Mouse (Mus musculus) heart, embryonic 13.5 days (tissue): ENCODE measurements around the gene Ms4a1. TPM values are rescaled to one million over a fixed set of nuclear protein-coding genes. Genes with fewer than 3 reads are reported as not detected.
"Not testable (repeated sequence)": the region's sequence is repeated elsewhere in the genome, so short reads cannot be mapped to it uniquely, and the experiment has no call there.

ENCODE experiments used
- ATAC-seq: fragments of 200-750 bp; cut with Nextera tagmentation; 2 replicates; pipeline ENCODE4 v1.8.0; 2017; ENCODE audit warnings: moderate TSS enrichment; ENCODE audit not compliant: insufficient number of reproducible peaks, low FRiP score, low TSS enrichment; ENCODE audit errors: extremely low read depth
- H3K27ac ChIP-seq: fragments of 300-500 bp; sonication (generic); replicated peaks from 2 replicates; pipeline ENCODE4 v1.5.1; 2015; ENCODE audit warnings: moderate library complexity, mild to moderate bottlenecking, inconsistent platforms
- H3K27me3 ChIP-seq: fragments of 300-500 bp; sonication (generic); replicated peaks from 2 replicates; pipeline ENCODE4 v1.6.1; 2015; ENCODE audit warnings: mild to moderate bottlenecking, inconsistent platforms
- H3K36me3 ChIP-seq: fragments of 300-500 bp; sonication (generic); 2 replicates; pipeline ENCODE4 v1.6.1; 2015; ENCODE audit warnings: mild to moderate bottlenecking, inconsistent platforms
- H3K4me1 ChIP-seq: fragments of 300-500 bp; sonication (generic); 2 replicates; pipeline ENCODE4 v1.6.1; 2015; ENCODE audit warnings: inconsistent platforms
- H3K4me2 ChIP-seq: fragments of 300-500 bp; sonication (generic); 2 replicates; pipeline ENCODE4 v1.6.1; 2015; ENCODE audit warnings: inconsistent platforms, mild to moderate bottlenecking, moderate library complexity
- H3K4me3 ChIP-seq: fragments of 300-500 bp; sonication (generic); 2 replicates; pipeline ENCODE4 v1.5.1; 2015; ENCODE audit warnings: moderate library complexity, mild to moderate bottlenecking, inconsistent platforms
- H3K9ac ChIP-seq: fragments of 300-500 bp; sonication (generic); 2 replicates; pipeline ENCODE4 v1.6.1; 2015; ENCODE audit warnings: inconsistent platforms, mild to moderate bottlenecking, moderate library complexity
- H3K9me3 ChIP-seq: fragments of 300-500 bp; sonication (generic); 2 replicates; pipeline ENCODE4 v1.6.1; 2016; ENCODE audit warnings: inconsistent platforms
- WGBS: fragments of 180-500 bp; shearing (Covaris S2); methylation state at CpG from one replicate; pipeline ENCODE4 v1.1.7; 2015; ENCODE audit warnings: mixed read lengths; 5-methylcytosine and 5-hydroxymethylcytosine counted together
- polyA plus RNA-seq: library from polyadenylated mRNA; unstranded; fragments of >200 nt; fragmentation: Nextera tagmentation; extraction: Ambion mirVana; gene quantifications from 2 replicates; pipeline ENCODE4 v1.2.1, GENCODE M21; 2015

The Ms4a1 gene
- not detected in 2 replicates for polyA plus RNA-seq

- 64% methylated on average over 8 of the region's 8 CpGs for WGBS
- Histone ChIP-seq H3K9me3 (no peaks in the 10 kb centered on the region), H3K27me3 (no peaks in the 10 kb centered on the region), H3K9ac (no peak within 1 kb of the TSS), H3K27ac (no peak within 1 kb of the TSS), H3K36me3 (no peaks in the 10 kb centered on the region), H3K4me3 (no peak within 1 kb of the TSS), H3K4me2 (no peak within 1 kb of the TSS), H3K4me1 (no peaks in the 10 kb centered on the region)
- no peak for ATAC-seq
Measured at GRCm38 (mm10) chr19:11266052-11266845, at the start of gene Ms4a1. TSS of gene Ms4a1 (minus strand) at chr19:11266241.

DNA sequence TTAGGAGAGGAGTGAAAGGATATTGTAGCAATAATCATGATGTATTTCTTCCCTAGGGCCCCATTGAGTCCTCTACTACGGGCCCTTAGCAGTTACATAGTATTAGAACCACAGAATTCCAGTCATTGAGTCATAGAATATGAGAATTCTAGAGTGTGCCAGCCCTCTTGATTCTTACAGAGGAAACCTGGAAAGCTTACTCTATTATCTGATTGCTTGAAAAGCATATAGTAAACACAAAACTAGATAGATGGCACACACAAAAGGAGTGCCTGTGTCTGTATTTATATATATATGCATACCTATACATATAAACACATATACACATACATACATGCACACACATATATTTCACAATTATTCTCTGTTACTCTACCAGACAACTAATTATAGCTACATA lies 48.3 kb upstream of the Ms4a1 start, which contains the start of gene Ms4a14:
Gene Ms4a14, minus strand, starts transcription at position 101 of the 400 bp plus-strand sequence.
- H3K4me3 ChIP-seq = no peak within 1 kb of the TSS
- no peak within 1 kb of the TSS for H3K27ac ChIP-seq
- no peaks in the 10 kb centered on the region for H3K4me1 ChIP-seq
- WGBS = 58% methylated on average over 1 of the region's 1 CpGs
- H3K36me3 ChIP-seq = no peaks in the 10 kb centered on the region
- H3K9ac ChIP-seq = no peak within 1 kb of the TSS
- no peaks in the 10 kb centered on the region for H3K9me3 ChIP-seq
- no peaks in the 10 kb centered on the region for H3K27me3 ChIP-seq
- H3K4me2 ChIP-seq = no peak within 1 kb of the TSS
- no peak for ATAC-seq

DNA sequence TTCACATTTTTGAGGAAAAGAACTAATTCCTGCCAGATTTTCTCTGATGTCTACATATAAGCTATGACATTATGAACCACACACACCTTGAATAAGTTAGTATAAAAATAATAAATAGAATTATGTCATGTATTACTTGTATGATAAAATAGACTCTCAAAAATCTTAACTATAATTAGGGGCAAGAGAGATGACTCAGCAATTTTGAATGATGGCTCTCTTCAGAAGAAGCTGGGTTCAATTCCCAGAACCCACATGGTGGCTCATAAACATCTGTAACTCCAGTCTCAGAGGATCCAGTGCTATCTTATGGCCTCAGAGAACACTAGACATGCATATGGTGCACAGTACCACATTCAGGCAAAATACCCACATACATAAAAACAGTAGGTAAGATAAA lies 42.8 kb upstream of the Ms4a1 start:
- H3K9me3 ChIP-seq = no peaks in the 10 kb centered on the region
- no peak for ATAC-seq

DNA sequence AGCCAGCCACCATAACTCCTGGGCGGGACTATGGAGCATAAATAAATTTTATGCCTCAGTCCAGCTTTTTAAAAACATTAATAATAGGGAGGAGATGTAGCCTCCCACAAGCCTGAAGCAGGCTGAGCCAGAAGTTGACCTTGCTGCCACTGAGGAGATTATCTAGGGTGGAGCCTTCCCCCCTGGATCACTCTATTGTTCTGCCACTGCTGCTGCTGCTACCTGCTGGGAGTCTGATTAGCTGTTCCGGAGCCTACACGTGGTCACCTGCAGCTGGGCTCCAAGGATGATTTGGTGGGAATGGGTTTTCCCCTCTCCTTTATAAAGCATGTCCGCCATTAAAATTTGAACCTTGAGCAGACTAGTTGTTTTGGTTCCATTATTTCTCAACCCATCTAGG lies 33.5 kb upstream of the Ms4a1 start:
- H3K27ac ChIP-seq, H3K9ac ChIP-seq, H3K36me3 ChIP-seq, H3K4me3 ChIP-seq, ATAC-seq, H3K4me1 ChIP-seq, H3K4me2 ChIP-seq, H3K27me3 ChIP-seq, H3K9me3 ChIP-seq: not testable (repeated sequence)
- WGBS = 57% methylated on average over 4 of the region's 4 CpGs

More for the DNA sequence above, 42.8 kb upstream of the Ms4a1 start:
- Histone ChIP-seq H3K27ac (no peak overlapping the region), H3K9ac (no peak overlapping the region), H3K4me2 (no peak overlapping the region), H3K4me3 (no peak overlapping the region), H3K36me3 (no peaks in the 10 kb centered on the region), H3K27me3 (no peaks in the 10 kb centered on the region), H3K4me1 (no peaks in the 10 kb centered on the region)

- 56% methylated on average over 2 of the region's 2 CpGs for WGBS
- Histone ChIP-seq H3K4me1 (no peaks in the 10 kb centered on the region), H3K36me3 (no peaks in the 10 kb centered on the region), H3K4me3 (no peak overlapping the region), H3K27ac (no peak overlapping the region), H3K9ac (no peak overlapping the region), H3K27me3 (no peaks in the 10 kb centered on the region), H3K4me2 (no peak overlapping the region), H3K9me3 (no peaks in the 10 kb centered on the region)
- no peak for ATAC-seq
Measured at GRCm38 (mm10) chr19:11298939-11299338, 32.9 kb upstream of the Ms4a1 start.

DNA sequence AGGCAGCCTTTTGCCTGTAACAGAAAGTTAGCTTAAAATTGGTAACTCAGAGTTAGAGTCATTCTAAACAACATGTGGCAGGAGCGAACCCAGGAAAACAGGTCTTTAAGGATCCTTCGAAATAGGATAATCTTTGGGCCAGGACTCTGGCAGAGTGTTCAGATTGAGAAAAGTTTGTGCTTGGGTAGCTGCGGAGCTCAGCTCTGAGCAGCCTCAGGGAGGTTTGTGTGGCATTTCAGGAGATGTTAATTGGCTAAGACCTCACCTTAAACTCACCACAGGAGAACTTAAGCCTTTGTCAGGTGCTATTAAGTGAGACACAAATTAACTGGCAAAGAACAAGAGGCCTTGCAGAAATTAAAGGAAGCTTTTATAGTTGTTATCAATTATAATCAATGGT lies 27.6 kb upstream of the Ms4a1 start:
- not testable (repeated sequence) for H3K9me3 ChIP-seq, H3K27ac ChIP-seq, H3K4me1 ChIP-seq, H3K36me3 ChIP-seq, ATAC-seq, H3K27me3 ChIP-seq
- Histone ChIP-seq H3K4me3 (peak overlapping the region; percentile 58), H3K4me2 (peak overlapping the region; percentile 71), H3K9ac (peak overlapping the region; percentile 69; the same call in 1 of the 2 replicates)
- WGBS = 6% methylated on average over 3 of the region's 3 CpGs

GRCm38 (mm10) chr19:11292990-11293389 lies 26.9 kb upstream of the Ms4a1 start:
- ATAC-seq = no peak
- peak overlapping the region; percentile 71 for H3K4me2 ChIP-seq
- H3K36me3 ChIP-seq = no peaks in the 10 kb centered on the region
- H3K27me3 ChIP-seq = no peaks in the 10 kb centered on the region
- no peaks in the 10 kb centered on the region for H3K9me3 ChIP-seq
- no peaks in the 10 kb centered on the region for H3K4me1 ChIP-seq
- WGBS = 2% methylated on average over 12 of the region's 12 CpGs
- H3K4me3 ChIP-seq = peak overlapping the region; percentile 58
- peak overlapping the region; percentile 29 for H3K27ac ChIP-seq
- peak overlapping the region; percentile 77 for H3K9ac ChIP-seq

- no peaks in the 10 kb centered on the region for H3K36me3 ChIP-seq
- H3K27ac ChIP-seq = no peak within 1 kb of the TSS
- no peak within 1 kb of the TSS for H3K4me2 ChIP-seq
- no peak within 1 kb of the TSS for H3K9ac ChIP-seq
- no peaks in the 10 kb centered on the region for H3K27me3 ChIP-seq
- ATAC-seq = no peak
- no peaks in the 10 kb centered on the region for H3K9me3 ChIP-seq
- no peak within 1 kb of the TSS for H3K4me3 ChIP-seq
- 72% methylated on average over 2 of the region's 2 CpGs for WGBS
- no peaks in the 10 kb centered on the region for H3K4me1 ChIP-seq
Measured at GRCm38 (mm10) chr19:11283773-11284172, 17.7 kb upstream of the Ms4a1 start, which contains the start of gene Ms4a5. TSS of gene Ms4a5 (minus strand) at chr19:11283873.

DNA sequence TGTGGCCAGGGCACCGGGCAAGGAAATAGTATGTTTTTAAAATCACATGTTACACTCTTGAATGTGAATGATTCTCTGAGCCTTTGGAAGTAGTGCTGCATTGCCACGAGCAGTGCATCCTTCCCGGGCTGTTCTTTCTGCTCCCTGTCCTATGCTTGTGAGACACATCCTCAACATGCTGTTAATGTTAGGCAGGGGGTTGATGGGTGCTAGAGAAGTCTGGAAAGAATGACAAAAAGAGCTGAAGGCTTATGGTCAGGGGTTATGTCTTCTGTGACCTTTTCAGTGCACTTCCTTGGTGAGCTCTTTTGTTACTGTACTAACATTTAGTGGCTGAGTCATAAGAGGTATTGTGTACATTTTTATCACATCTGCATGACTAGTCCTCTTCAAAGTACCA lies 14.2 kb upstream of the Ms4a1 start:
- Histone ChIP-seq H3K4me3 (no peak overlapping the region), H3K36me3 (no peaks in the 10 kb centered on the region), H3K9me3 (no peaks in the 10 kb centered on the region), H3K9ac (no peak overlapping the region), H3K27ac (no peak overlapping the region), H3K4me1 (no peaks in the 10 kb centered on the region), H3K27me3 (no peaks in the 10 kb centered on the region), H3K4me2 (no peak overlapping the region)
- 79% methylated on average over 3 of the region's 3 CpGs for WGBS
- no peak for ATAC-seq

DNA sequence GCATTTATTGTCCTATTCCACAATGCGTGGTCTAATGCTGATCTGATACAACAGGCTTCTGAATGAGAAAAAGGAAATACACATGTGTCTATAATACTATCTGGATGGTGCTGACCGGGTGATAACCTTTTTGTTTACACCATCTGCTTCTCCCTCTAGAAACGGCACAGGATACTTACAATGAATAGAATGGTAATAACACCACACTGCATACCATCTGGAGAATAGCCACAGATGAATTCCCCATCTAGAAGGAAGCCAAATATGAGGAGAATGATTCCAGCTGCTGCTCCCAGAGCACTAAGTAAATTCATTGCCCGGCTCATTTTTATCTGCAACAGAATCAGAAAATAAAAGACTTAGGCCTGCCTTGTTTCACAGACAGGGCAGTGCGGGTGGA lies 10.4 kb upstream of the Ms4a1 start:
- H3K27me3 ChIP-seq = no peaks in the 10 kb centered on the region
- H3K4me3 ChIP-seq = no peak overlapping the region
- H3K27ac ChIP-seq = no peak overlapping the region
- H3K4me1 ChIP-seq = no peaks in the 10 kb centered on the region
- no peaks in the 10 kb centered on the region for H3K9me3 ChIP-seq
- no peak overlapping the region for H3K9ac ChIP-seq
- 58% methylated on average over 5 of the region's 5 CpGs for WGBS
- no peak overlapping the region for H3K4me2 ChIP-seq
- H3K36me3 ChIP-seq = no peaks in the 10 kb centered on the region
- ATAC-seq = no peak

DNA sequence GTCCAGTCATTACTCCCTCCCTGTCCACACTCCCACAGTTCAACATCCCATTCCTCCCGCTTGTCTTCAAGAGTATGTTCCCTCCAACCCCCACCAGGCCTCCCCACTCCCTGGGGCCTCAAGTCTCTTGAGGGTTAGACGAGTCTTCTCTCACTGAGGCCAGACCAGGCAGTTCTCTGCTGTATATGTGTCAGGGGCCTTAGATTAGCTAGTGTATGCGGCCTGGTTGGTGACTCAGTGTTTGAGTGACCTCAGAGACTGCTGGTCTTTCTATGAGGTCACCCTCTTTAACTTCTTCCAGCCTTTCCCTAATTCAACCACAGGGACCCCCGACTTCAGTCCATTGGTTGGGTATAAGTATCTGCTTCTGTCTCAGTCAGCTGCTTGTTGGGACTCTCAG lies 915 bp upstream of the Ms4a1 start:
- no peak overlapping the region for H3K27ac ChIP-seq
- ATAC-seq = no peak
- H3K4me2 ChIP-seq = no peak overlapping the region
- no peaks in the 10 kb centered on the region for H3K9me3 ChIP-seq
- no peaks in the 10 kb centered on the region for H3K27me3 ChIP-seq
- 65% methylated on average over 4 of the region's 4 CpGs for WGBS
- H3K36me3 ChIP-seq = no peaks in the 10 kb centered on the region
- H3K4me1 ChIP-seq = no peaks in the 10 kb centered on the region
- H3K4me3 ChIP-seq = no peak overlapping the region
- H3K9ac ChIP-seq = no peak overlapping the region

DNA sequence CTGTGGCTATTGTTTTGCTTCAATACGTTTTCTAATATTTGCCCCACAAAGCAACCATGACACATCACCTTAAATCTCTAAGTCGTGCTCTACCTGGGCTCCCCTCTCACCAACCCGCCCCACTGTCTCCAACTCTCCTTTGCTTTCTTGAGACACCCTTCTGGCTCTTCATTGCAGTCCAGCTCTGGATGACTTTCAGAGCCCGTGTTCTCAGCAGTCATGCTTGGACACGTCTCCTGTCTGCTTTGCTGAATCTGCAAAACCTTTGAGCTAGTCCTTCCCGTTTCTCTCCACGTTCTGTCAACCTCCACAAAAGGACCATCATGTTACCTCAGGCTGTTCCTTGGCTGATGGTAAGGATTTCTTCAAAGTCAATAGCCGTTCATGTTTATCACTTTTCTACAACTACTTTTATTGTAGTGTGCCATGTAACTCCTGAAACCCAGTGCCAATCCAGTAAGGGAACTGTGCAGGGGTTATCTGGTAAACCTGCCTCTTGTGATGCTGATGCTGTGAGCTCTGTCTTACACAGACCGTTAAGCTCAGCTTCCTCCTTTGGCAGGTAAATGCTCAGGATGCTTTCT lies 1.3 kb downstream of the Ms4a1 start:
- H3K27ac ChIP-seq = no peak overlapping the region
- 74% methylated on average over 9 of the region's 9 CpGs for WGBS
- H3K9ac ChIP-seq = no peak overlapping the region

More for the DNA sequence above, 1.3 kb downstream of the Ms4a1 start:
- Histone ChIP-seq H3K36me3 (no peaks in the 10 kb centered on the region), H3K4me3 (no peak overlapping the region), H3K9me3 (no peaks in the 10 kb centered on the region), H3K4me2 (no peak overlapping the region), H3K4me1 (no peaks in the 10 kb centered on the region), H3K27me3 (no peaks in the 10 kb centered on the region)
- no peak for ATAC-seq
